In genomic region chr7:97434517-97434916, GRCm38 (mm10) we compare ENCODE assay signal across 23 mouse cellular contexts. TPM values are rescaled to one million over a fixed set of nuclear protein-coding genes. Genes with fewer than 3 reads are reported as not detected.
"Had no signal": no experiment of that assay in that cellular context is flagged by ENCODE, and none has a peak within 500 bp of the region (broad histone marks: within the 10 kb centered on the region; RNA-seq: fewer than 3 reads in every experiment).

No protein-coding gene starts in this region.

- H3K4me1 ChIP-seq: liver, embryonic 13.5 days; liver, embryonic 15.5 days had no signal

- ATAC-seq: liver, postnatal 0 days; lung, postnatal 0 days; midbrain, embryonic 13.5 days; midbrain, embryonic 15.5 days had no signal

- H3K36me3 ChIP-seq: liver, embryonic 13.5 days; liver, embryonic 15.5 days; midbrain, embryonic 13.5 days; midbrain, embryonic 15.5 days; neural tube, embryonic 13.5 days; neural tube, embryonic 15.5 days; stomach, embryonic 15.5 days had no signal

- H3K9ac ChIP-seq: liver, embryonic 13.5 days; liver, embryonic 15.5 days; liver, postnatal 0 days; midbrain, embryonic 13.5 days; midbrain, embryonic 15.5 days; neural tube, embryonic 13.5 days; neural tube, embryonic 15.5 days; stomach, embryonic 15.5 days had no signal

- H3K9me3 ChIP-seq: liver, embryonic 13.5 days; liver, embryonic 15.5 days; megakaryocyte, embryonic 14.5 days; midbrain, embryonic 13.5 days; midbrain, embryonic 15.5 days; neural tube, embryonic 13.5 days; neural tube, embryonic 15.5 days; stomach, embryonic 15.5 days had no signal

- DNase-seq: liver; liver, embryonic 13.5 days; liver, postnatal 0 days; lung, adult 2 months; lung, postnatal 36 days; retina, postnatal 1 day; right cerebral cortex, adult 18-20 months; right cerebral cortex, postnatal 14 days; thymus, adult 2 months; thymus, postnatal 36 days had no signal

- H3K27me3 ChIP-seq: liver, embryonic 13.5 days; liver, embryonic 15.5 days; megakaryocyte, embryonic 14.5 days; midbrain, embryonic 13.5 days; midbrain, embryonic 15.5 days; neural tube, embryonic 13.5 days; neural tube, embryonic 15.5 days; stomach, embryonic 15.5 days had no signal

- H3K4me3 ChIP-seq: liver, embryonic 13.5 days; liver, embryonic 15.5 days; megakaryocyte, embryonic 14.5 days; midbrain, embryonic 13.5 days; midbrain, embryonic 15.5 days; myocyte; neural tube, embryonic 13.5 days; neural tube, embryonic 15.5 days; stomach, embryonic 15.5 days had no signal

- H3K4me2 ChIP-seq: liver, embryonic 11.5 days; liver, embryonic 13.5 days; liver, embryonic 15.5 days; midbrain, embryonic 11.5 days; midbrain, embryonic 13.5 days; midbrain, embryonic 15.5 days; neural tube, embryonic 13.5 days; neural tube, embryonic 15.5 days; stomach, embryonic 15.5 days had no signal

- H3K27ac ChIP-seq: liver, embryonic 13.5 days; liver, embryonic 15.5 days; macrophage; midbrain, embryonic 13.5 days; midbrain, embryonic 15.5 days; neural tube, embryonic 13.5 days; neural tube, embryonic 15.5 days; stomach, postnatal 0 days had no signal

RNA-seq across cellular contexts. Expression of gene Thrsp, which starts 17.0 kb away (rescaled TPM):
- polyA plus RNA-seq: liver, embryonic 13.5 days; macrophage; midbrain, embryonic 11.5 days had no signal
